Mouse (Mus musculus) layer of hippocampus, postnatal 36 days (tissue): ENCODE measurements around the gene Spdye4b. TPM values are rescaled to one million over a fixed set of nuclear protein-coding genes. Genes with fewer than 3 reads are reported as not detected.
A peak's percentile ranks its signal among the peaks of the same experiment; 100 is the strongest.

Experiments used
- DNase-seq, 2 experiments: peaks; one replicate each; pipeline ENCODE4 v3.0.0; 2022
- microRNA-seq, 2 experiments: library from miRNA; unstranded; fragments of <30 nt; microRNA quantifications; one replicate each; pipeline ENCODE4 v1.2.0; 2021
- total RNA-seq, 2 experiments: library from RNA; stranded (reverse); gene quantifications; 2 replicates each; pipeline ENCODE4 v1.2.3; 2021

The Spdye4b gene
- total RNA-seq, 2 experiments from 2014 or later, result not detected

GRCm38 (mm10) chr5:143220996-143221395, 40.2 kb downstream of the Spdye4b start:
- DNase-seq, result no peak

GRCm38 (mm10) chr5:143222287-143222686, 41.5 kb downstream of the Spdye4b start:
- no peak for DNase-seq

- DNase-seq, result no peak
Observed at GRCm38 (mm10) chr5:143226790-143227189, 46.0 kb downstream of the Spdye4b start, which contains the start of gene Spdye4a. Spdye4a (minus strand) TSS chr5:143226890.

- DNase-seq, result peak; percentile 96 to 97
Observed at GRCm38 (mm10) chr5:143235028-143235693, 54.3 kb downstream of the Spdye4b start, which contains the start of gene Zfp12. Zfp12 (plus strand) TSS chr5:143235163.

GRCm38 (mm10) chr5:143236036-143236435, 55.2 kb downstream of the Spdye4b start:
- DNase-seq, result no peak

- DNase-seq, result no peak
Observed at GRCm38 (mm10) chr5:143244926-143245325, 64.1 kb downstream of the Spdye4b start.

- no peak for DNase-seq
Observed at GRCm38 (mm10) chr5:143252039-143252438, 71.2 kb downstream of the Spdye4b start.

- DNase-seq, result no peak
Observed at GRCm38 (mm10) chr5:143252791-143253185, 72.0 kb downstream of the Spdye4b start.

GRCm38 (mm10) chr5:143253186-143253880, 72.5 kb downstream of the Spdye4b start:
- no peak for DNase-seq

GRCm38 (mm10) chr5:143253881-143254486, 73.2 kb downstream of the Spdye4b start:
- DNase-seq, result no peak

Small RNAs within 50 kb of the gene (microRNA-seq; reads per million reads assigned to microRNA genes)
- 0 reads per million in 2 experiments for gene Gm44405

Other genes with a start within 250 kb of the Spdye4b start
- gene Fscn1, start 220.7 kb upstream of the Spdye4b start, total RNA-seq, result 100 to 1,000 TPM; 185 to 194 TPM
- gene Rnf216, start 68.0 kb upstream of the Spdye4b start, total RNA-seq, result 10 to 100 TPM; 49.3 to 51.1 TPM
- under 1 TPM in 1 of 2 experiments, not detected in 1; 0.20 TPM for gene Olfr718-ps1, start 33.4 kb upstream of the Spdye4b start, total RNA-seq
- gene Rbak, start 242 bp upstream of the Spdye4b start, total RNA-seq, result 10 to 100 TPM; 13.5 to 16.5 TPM
- gene Spdye4a, start 45.9 kb downstream of the Spdye4b start, total RNA-seq, result not detected
- gene Zfp12, start 54.1 kb downstream of the Spdye4b start, total RNA-seq, result 10 to 100 TPM; 33.0 to 35.7 TPM
- 10 to 100 TPM; 21.4 to 22.3 TPM for gene Zfp316, start 89.0 kb downstream of the Spdye4b start, total RNA-seq
- gene Zfp853, start 112.6 kb downstream of the Spdye4b start, total RNA-seq, result 1 to 10 TPM; 4.7 to 4.8 TPM
- gene E130309D02Rik, start 134.3 kb downstream of the Spdye4b start, total RNA-seq, result 10 to 100 TPM; 25.1 to 26.1 TPM
- gene Zdhhc4, start 148.2 kb downstream of the Spdye4b start, total RNA-seq, result 10 to 100 TPM; 49.0 to 49.2 TPM
- 1 to 10 TPM; 1.6 to 1.8 TPM for gene Grid2ip, start 176.3 kb downstream of the Spdye4b start, total RNA-seq
- gene Kdelr2, start 222.8 kb downstream of the Spdye4b start, total RNA-seq, result 10 to 100 TPM; 32.8 to 35.9 TPM